ENCODE assay signal across 10 mouse cellular contexts in genomic region chr11:108148491-108148890, GRCm38 (mm10).
DNase-seq lines count a peak whose midpoint lies in the region; ATAC-seq and TF ChIP-seq lines count a peak whose summit lies in the region.
"Had no signal": no experiment of that assay in that cellular context is flagged by ENCODE, and none has a peak within 500 bp of the region (broad histone marks: within the 10 kb centered on the region; RNA-seq: fewer than 3 reads in every experiment).

No protein-coding gene starts in this region.

- H3K27ac ChIP-seq in heart, embryonic 11.5 days (ENCODE audit: low read depth, low read length), result peak overlapping the region; percentile 83
- 0 out of 2 replicates have a peak overlapping the region, but pooled peaks have one; percentile 1 for H3K27ac ChIP-seq in midbrain, postnatal 0 days (ENCODE audit: low read depth, low read length)
- H3K27ac ChIP-seq in midbrain, embryonic 15.5 days, result no peak overlapping the region; the same call in 1 of the 2 replicates
- peak overlapping the region; percentile 45 for H3K27ac ChIP-seq in neural tube, embryonic 15.5 days (replicated peaks)

- H3K9ac ChIP-seq in heart, embryonic 11.5 days (ENCODE audit: low read depth, low read length), result peak overlapping the region; percentile 7; the same call in 1 of the 2 replicates
- no peak overlapping the region for H3K9ac ChIP-seq in midbrain, postnatal 0 days (replicated peaks; ENCODE audit: low read length, poor library complexity, severe bottlenecking)
- H3K9ac ChIP-seq in midbrain, embryonic 15.5 days, result no peak overlapping the region
- H3K9ac ChIP-seq in neural tube, embryonic 15.5 days (replicated peaks), result no peak overlapping the region

- WGBS in heart, embryonic 11.5 days (ENCODE audit: insufficient replicate concordance), result 20% methylated on average over 4 of the region's 4 CpGs
- WGBS in midbrain, postnatal 0 days, result 36% methylated on average over 4 of the region's 4 CpGs
- WGBS in midbrain, embryonic 15.5 days, result 24% methylated on average over 4 of the region's 4 CpGs
- 25% methylated on average over 4 of the region's 4 CpGs for WGBS in neural tube, embryonic 15.5 days

- H3K4me1 ChIP-seq in heart, embryonic 11.5 days (ENCODE audit: control insufficient read depth, insufficient read depth, low read length), result peaks cover 56% of the 10 kb centered on the region
- peaks cover 20% of the 10 kb centered on the region; the same call in 1 of the 2 replicates for H3K4me1 ChIP-seq in midbrain, postnatal 0 days (ENCODE audit: insufficient read depth, low read length)
- H3K4me1 ChIP-seq in midbrain, embryonic 15.5 days, result peaks cover 33% of the 10 kb centered on the region
- H3K4me1 ChIP-seq in neural tube, embryonic 15.5 days, result peaks cover 56% of the 10 kb centered on the region

- H3K4me3 ChIP-seq in heart, embryonic 11.5 days (ENCODE audit: low read depth, low read length), result no peak overlapping the region
- H3K4me3 ChIP-seq in midbrain, postnatal 0 days (ENCODE audit: low read depth, low read length), result no peak overlapping the region
- H3K4me3 ChIP-seq in midbrain, embryonic 15.5 days, result no peak overlapping the region
- no peak overlapping the region for H3K4me3 ChIP-seq in neural tube, embryonic 15.5 days (replicated peaks)

- H3K4me2 ChIP-seq in heart, embryonic 11.5 days, result peak overlapping the region; percentile 46
- no peak overlapping the region for H3K4me2 ChIP-seq in midbrain, postnatal 0 days (ENCODE audit: low read depth, low read length, poor library complexity, severe bottlenecking)
- no peak overlapping the region for H3K4me2 ChIP-seq in midbrain, embryonic 15.5 days
- H3K4me2 ChIP-seq in neural tube, embryonic 15.5 days, result no peak overlapping the region

- H3K27me3 ChIP-seq in heart, embryonic 11.5 days (ENCODE audit: control insufficient read depth, insufficient read depth, low read length), result no peaks in the 10 kb centered on the region
- H3K27me3 ChIP-seq in midbrain, postnatal 0 days (ENCODE audit: insufficient read depth, low read length), result no peaks in the 10 kb centered on the region
- H3K27me3 ChIP-seq in midbrain, embryonic 15.5 days (replicated peaks), result no peaks in the 10 kb centered on the region
- H3K27me3 ChIP-seq in neural tube, embryonic 15.5 days (replicated peaks), result no peaks in the 10 kb centered on the region

- H3K36me3 ChIP-seq in heart, embryonic 11.5 days (ENCODE audit: control insufficient read depth, insufficient read depth, low read length), result no peaks in the 10 kb centered on the region
- H3K36me3 ChIP-seq in midbrain, postnatal 0 days (ENCODE audit: insufficient read depth, low read length), result no peaks in the 10 kb centered on the region
- no peaks in the 10 kb centered on the region for H3K36me3 ChIP-seq in midbrain, embryonic 15.5 days (replicated peaks)
- no peaks in the 10 kb centered on the region for H3K36me3 ChIP-seq in neural tube, embryonic 15.5 days

- no peak for TF ChIP-seq CTCF in midbrain, postnatal 0 days (IDR thresholded peaks at IDR 0.05)

- intact Hi-C loops in gastrocnemius, postnatal 36 days (cut with DNase I), result no loop called here

- ATAC-seq in heart, embryonic 11.5 days (replicated peaks; ENCODE audit: insufficient number of reproducible peaks, low FRiP score, low TSS enrichment), result no peak
- no peak for ATAC-seq in midbrain, postnatal 0 days (ENCODE audit: low FRiP score)
- ATAC-seq in midbrain, embryonic 15.5 days (replicated peaks), result no peak
- peak; percentile 76 to 84 for ATAC-seq in hematopoietic stem cell, adult 5-6 weeks (replicated peaks in 1 of 2; ENCODE audit: insufficient read depth in 1 of 2, low FRiP score in 2 of 2, low TSS enrichment in 1 of 2, low read depth in 1 of 2, poor library complexity in 2 of 2, severe bottlenecking in 2 of 2)
- no peak for ATAC-seq in neural tube, embryonic 15.5 days (ENCODE audit: low FRiP score)

- H3K9me3 ChIP-seq in heart, embryonic 11.5 days (replicated peaks; ENCODE audit: control insufficient read depth, low read length), result no peaks in the 10 kb centered on the region
- H3K9me3 ChIP-seq in midbrain, postnatal 0 days (ENCODE audit: low read length), result no peaks in the 10 kb centered on the region
- H3K9me3 ChIP-seq in midbrain, embryonic 15.5 days, result no peaks in the 10 kb centered on the region
- H3K9me3 ChIP-seq in neural tube, embryonic 15.5 days (replicated peaks), result no peaks in the 10 kb centered on the region

- DNase-seq in heart, adult 8-10 months (ENCODE audit: low spot score), result no peak
- DNase-seq in midbrain, postnatal 0 days (ENCODE audit: low spot score), result no peak
- no peak for DNase-seq in natural killer cell, adult 2 months (ENCODE audit: low spot score in 2 of 2)
- DNase-seq in gastrocnemius, postnatal 36 days, result no peak
- DNase-seq: adrenal gland, adult 2 months; cerebellum, postnatal 25 days had no signal

Comparison
In these comparisons a context has a peak if more than half of its experiments do, and no peak if none do; other contexts are left out.
1. ATAC-seq: peak in hematopoietic stem cell, adult 5-6 weeks (2 of 2); none in heart, embryonic 11.5 days (single experiment), midbrain, postnatal 0 days (single experiment), midbrain, embryonic 15.5 days (single experiment) and neural tube, embryonic 15.5 days (single experiment).